9 mouse cellular contexts compared by ENCODE assay signal in genomic region chr5:149713170-149713774, GRCm38 (mm10). TPM values are rescaled to one million over a fixed set of nuclear protein-coding genes. Genes with fewer than 3 reads are reported as not detected.
DNase-seq lines count a peak whose midpoint lies in the region; ATAC-seq lines count a peak whose summit lies in the region.
"Had no signal": no experiment of that assay in that cellular context is flagged by ENCODE, and none has a peak within 500 bp of the region (broad histone marks: within the 10 kb centered on the region; RNA-seq: fewer than 3 reads in every experiment).

No protein-coding gene starts in this region.

- no peak overlapping the region for H3K4me3 ChIP-seq in liver, embryonic 13.5 days (replicated peaks)
- H3K4me3 ChIP-seq: myocyte had no signal

- WGBS in liver, embryonic 13.5 days (ENCODE audit: insufficient replicate concordance): 47% methylated on average over 11 of the region's 11 CpGs

- no peaks in the 10 kb centered on the region for H3K27me3 ChIP-seq in liver, embryonic 13.5 days

- no peak overlapping the region for H3K4me2 ChIP-seq in liver, embryonic 13.5 days

- H3K27ac ChIP-seq in liver, embryonic 13.5 days: no peak overlapping the region

- H3K9me3 ChIP-seq in liver, embryonic 13.5 days (replicated peaks): peaks cover 7% of the 10 kb centered on the region

- peak; percentile 13 for DNase-seq in ovary, postnatal 36 days (ENCODE audit: low spot score)
- DNase-seq in ovary, adult 18-20 months (ENCODE audit: low spot score): no peak
- peak; percentile 22 for DNase-seq in c-Kit-negative CD71-positive TER-119-positive erythroid progenitor cells, embryonic 14.5 days (ENCODE audit: low read depth, low spot score)
- DNase-seq in frontal cortex, postnatal 10 days (ENCODE audit: low spot score in 2 of 2): peak; percentile 25 to 49
- peak; percentile 30 for DNase-seq in hindlimb bud, embryonic 11.5 days (ENCODE audit: extremely low spot score, low read depth, low spot score)
- peak; percentile 20 for DNase-seq in liver, embryonic 13.5 days
- peak; percentile 81 for DNase-seq in retina, embryonic 14.5 days (ENCODE audit: low spot score)
- no peak for DNase-seq in yolk sac, embryonic 10.5 days (ENCODE audit: low spot score)

- no peaks in the 10 kb centered on the region for H3K4me1 ChIP-seq in liver, embryonic 13.5 days (replicated peaks)

- peaks cover 13% of the 10 kb centered on the region; the same call in 1 of the 2 replicates for H3K36me3 ChIP-seq in liver, embryonic 13.5 days

- no peak for ATAC-seq in liver, embryonic 13.5 days (ENCODE audit: low read depth)

- H3K9ac ChIP-seq in liver, embryonic 13.5 days: no peak overlapping the region

RNA-seq across cellular contexts. Expression of gene B3glct, which starts 35.2 kb away (rescaled TPM):
- polyA plus RNA-seq in liver, embryonic 13.5 days (2015; fragmentation: Nextera tagmentation; extraction: Ambion mirVana): 4.5 and 5.8 TPM in 2 replicates

Comparison
In these comparisons a context has a peak if more than half of its experiments do, and no peak if none do; other contexts are left out.
1. DNase-seq: peak in ovary, postnatal 36 days (single experiment), c-Kit-negative CD71-positive TER-119-positive erythroid progenitor cells, embryonic 14.5 days (single experiment), frontal cortex, postnatal 10 days (2 of 2), hindlimb bud, embryonic 11.5 days (single experiment), liver, embryonic 13.5 days (single experiment) and retina, embryonic 14.5 days (single experiment); none in ovary, adult 18-20 months (single experiment) and yolk sac, embryonic 10.5 days (single experiment).